Mouse (Mus musculus) myocyte (in vitro differentiated cells): ENCODE results near the gene Gm525. TPM values are rescaled to one million over a fixed set of nuclear protein-coding genes. Genes with fewer than 3 reads are reported as not detected.

Experiments used
- H3K27me3 ChIP-seq: one replicate; pipeline ENCODE4 v1.6.1; 2011; ENCODE audit not compliant: control insufficient read depth, insufficient read depth, insufficient read length
- H3K36me3 ChIP-seq: one replicate; pipeline ENCODE4 v1.6.1; 2011; ENCODE audit not compliant: control insufficient read depth, insufficient read depth
- H3K4me2 ChIP-seq: one replicate; pipeline ENCODE4 v1.6.1; 2011; ENCODE audit warnings: low read depth, control low read depth
- H3K4me3 ChIP-seq: one replicate; pipeline ENCODE4 v1.5.1; 2011; ENCODE audit warnings: mild to moderate bottlenecking, control low read depth, moderate library complexity
- H3K79me2 ChIP-seq: one replicate; pipeline ENCODE4 v1.6.1; 2011; ENCODE audit not compliant: control insufficient read depth, insufficient read depth
- H3ac ChIP-seq: one replicate; pipeline ENCODE4 v1.6.1; 2011; ENCODE audit not compliant: control insufficient read depth, insufficient read length
- CEBPB ChIP-seq: IDR thresholded peaks from 2 replicates; pipeline ENCODE4 v1.6.1; 2011; ENCODE audit warnings: mild to moderate bottlenecking, moderate library complexity; ENCODE audit not compliant: poor library complexity, insufficient read depth, severe bottlenecking
- E2F4 ChIP-seq: IDR thresholded peaks from one replicate; pipeline ENCODE4 v1.6.1; 2011; ENCODE audit warnings: mild to moderate bottlenecking, control low read depth, moderate library complexity; ENCODE audit not compliant: insufficient read depth
- MAX ChIP-seq: IDR thresholded peaks from one replicate; pipeline ENCODE4 v1.6.1; 2011; ENCODE audit warnings: low read depth, mild to moderate bottlenecking, control low read depth
- MYOD1 ChIP-seq, 3 experiments: IDR thresholded peaks; one replicate each; pipeline ENCODE4 v1.6.1; 2011; ENCODE audit warnings: control low read depth in 2 of 3, low read depth in 2 of 3, mild to moderate bottlenecking in 2 of 3, moderate library complexity in 1 of 3; ENCODE audit not compliant: insufficient read length in 2 of 3, control insufficient read depth in 1 of 3
- MYOG ChIP-seq, 3 experiments: IDR thresholded peaks; one replicate each; pipeline ENCODE4 v1.6.1; 2011; ENCODE audit warnings: control low read depth in 2 of 3, low read depth in 2 of 3, mild to moderate bottlenecking in 2 of 3; ENCODE audit not compliant: insufficient read length in 2 of 3, control insufficient read depth in 1 of 3, insufficient read depth in 1 of 3
- POLR2A ChIP-seq: IDR thresholded peaks from one replicate; pipeline ENCODE4 v1.6.1; 2011; ENCODE audit warnings: low read depth, mild to moderate bottlenecking, control low read depth, moderate library complexity; ENCODE audit not compliant: insufficient read length
- POLR2AphosphoS2 ChIP-seq: IDR thresholded peaks from one replicate; pipeline ENCODE4 v1.6.1; 2011; ENCODE audit warnings: low read depth, control low read depth; ENCODE audit not compliant: insufficient read length
- REST ChIP-seq: IDR thresholded peaks from one replicate; pipeline ENCODE4 v1.6.1; 2011; ENCODE audit warnings: mild to moderate bottlenecking, control low read depth, moderate library complexity; ENCODE audit not compliant: insufficient read depth, insufficient read length
- SRF ChIP-seq: IDR thresholded peaks from one replicate; pipeline ENCODE4 v1.6.1; 2011; ENCODE audit warnings: low read depth; ENCODE audit not compliant: control insufficient read depth, insufficient read length
- TCF12 ChIP-seq: IDR thresholded peaks from one replicate; pipeline ENCODE4 v1.6.1; 2011; ENCODE audit warnings: mild to moderate bottlenecking, control low read depth; ENCODE audit not compliant: poor library complexity, insufficient read depth, severe bottlenecking
- TCF3 ChIP-seq: IDR thresholded peaks from one replicate; pipeline ENCODE4 v1.6.1; 2011; ENCODE audit warnings: low read depth, control low read depth; ENCODE audit not compliant: insufficient read length
- USF1 ChIP-seq: IDR thresholded peaks from one replicate; pipeline ENCODE4 v1.6.1; 2011; ENCODE audit warnings: low read depth, mild to moderate bottlenecking, control low read depth, moderate library complexity
- polyA plus RNA-seq: library from polyadenylated mRNA; unstranded; fragments of >200 nt; fragmentation: generic; extraction: Trizol; gene quantifications from one replicate; pipeline ENCODE4 v1.2.1, GENCODE M21; 2012; ENCODE audit warnings: missing spikeins

Gene Gm525
- polyA plus RNA-seq, 1 experiment, result not detected

- no peak overlapping the region for H3K4me3 ChIP-seq
- no peak overlapping the region for H3K4me2 ChIP-seq
- H3K27me3 ChIP-seq, result no peaks in the 10 kb centered on the region
- H3ac ChIP-seq, result no peak overlapping the region
- no peaks in the 10 kb centered on the region for H3K36me3 ChIP-seq
- no peaks in the 10 kb centered on the region for H3K79me2 ChIP-seq
- TF ChIP-seq MYOD1 (IDR thresholded peaks at IDR 0.05; ENCODE audit: control insufficient read depth in 1 of 3, insufficient read length in 2 of 3, low read depth in 2 of 3) (no peak), E2F4 (no peak), USF1 (no peak), TCF3 (no peak), TCF12 (no peak), SRF (no peak)
These were observed 44.7 kb upstream of the Gm525 start for GRCm38 (mm10) chr11:89028871-89029405.

DNA sequence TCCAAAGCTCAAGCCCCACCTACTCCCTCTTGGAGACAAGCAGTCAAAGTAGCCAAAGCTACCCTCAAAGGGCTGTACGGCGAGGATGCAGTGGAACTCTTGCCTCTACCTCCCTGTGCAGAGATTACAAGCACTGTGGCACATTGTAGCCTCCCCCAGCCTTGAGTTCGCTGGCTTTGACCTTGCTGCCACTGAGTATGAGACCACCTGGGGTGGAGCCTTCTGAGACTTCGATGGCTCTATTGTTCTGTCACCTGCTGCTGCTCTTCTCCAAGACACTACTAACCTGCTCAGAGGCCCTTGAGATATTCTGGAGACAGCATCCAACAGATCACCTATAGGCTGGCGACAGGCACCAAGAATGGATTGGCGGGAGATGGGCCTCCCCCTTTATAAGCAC lies 43.1 kb upstream of the Gm525 start:
- Histone ChIP-seq H3K79me2 (no peaks in the 10 kb centered on the region), H3K27me3 (no peaks in the 10 kb centered on the region), H3ac (no peak overlapping the region), H3K36me3 (peaks cover 3% of the 10 kb centered on the region), H3K4me3 (no peak overlapping the region), H3K4me2 (no peak overlapping the region)
- TF ChIP-seq POLR2AphosphoS2 (no peak), MAX (no peak), E2F4 (no peak), TCF3 (no peak), REST (no peak), SRF (no peak), USF1 (no peak), MYOD1 (IDR thresholded peaks at IDR 0.05; ENCODE audit: control insufficient read depth in 1 of 3, insufficient read length in 2 of 3, low read depth in 2 of 3) (no peak), MYOG (IDR thresholded peaks at IDR 0.05; ENCODE audit: control insufficient read depth in 1 of 3, insufficient read depth in 1 of 3, insufficient read length in 2 of 3, low read depth in 2 of 3) (no peak), POLR2A (no peak), TCF12 (no peak), CEBPB (no peak)

- Histone ChIP-seq H3K79me2 (no peaks in the 10 kb centered on the region), H3K4me2 (no peak overlapping the region), H3ac (no peak overlapping the region), H3K36me3 (peaks cover 5% of the 10 kb centered on the region), H3K4me3 (no peak overlapping the region), H3K27me3 (no peaks in the 10 kb centered on the region)
- TF ChIP-seq MYOD1 (IDR thresholded peaks at IDR 0.05; ENCODE audit: control insufficient read depth in 1 of 3, insufficient read length in 2 of 3, low read depth in 2 of 3), result peak in 1 of 3 experiments; percentile 14
- TF ChIP-seq POLR2A, result no peak
These were observed 42.5 kb upstream of the Gm525 start for GRCm38 (mm10) chr11:89031189-89031588.

- Histone ChIP-seq H3K36me3 (peaks cover 11% of the 10 kb centered on the region), H3K4me2 (no peak overlapping the region), H3ac (no peak overlapping the region), H3K4me3 (no peak overlapping the region), H3K79me2 (no peaks in the 10 kb centered on the region), H3K27me3 (no peaks in the 10 kb centered on the region)
- TF ChIP-seq TCF3 (no peak), SRF (no peak), E2F4 (no peak), MAX (no peak), POLR2A (no peak), USF1 (no peak), MYOG (IDR thresholded peaks at IDR 0.05; ENCODE audit: control insufficient read depth in 1 of 3, insufficient read depth in 1 of 3, insufficient read length in 2 of 3, low read depth in 2 of 3) (no peak), CEBPB (no peak), MYOD1 (IDR thresholded peaks at IDR 0.05; ENCODE audit: control insufficient read depth in 1 of 3, insufficient read length in 2 of 3, low read depth in 2 of 3) (no peak), REST (no peak), TCF12 (no peak), POLR2AphosphoS2 (no peak)
These were observed 39.0 kb upstream of the Gm525 start for GRCm38 (mm10) chr11:89034592-89034991.

GRCm38 (mm10) chr11:89035552-89035951 lies 38.1 kb upstream of the Gm525 start:
- Histone ChIP-seq H3K4me3 (no peak overlapping the region), H3ac (no peak overlapping the region), H3K4me2 (no peak overlapping the region), H3K36me3 (peaks cover 11% of the 10 kb centered on the region), H3K79me2 (no peaks in the 10 kb centered on the region), H3K27me3 (no peaks in the 10 kb centered on the region)
- TF ChIP-seq E2F4, result no peak
- TF ChIP-seq MYOD1 (IDR thresholded peaks at IDR 0.05; ENCODE audit: control insufficient read depth in 1 of 3, insufficient read length in 2 of 3, low read depth in 2 of 3), result no peak
- TF ChIP-seq MAX, result no peak
- TF ChIP-seq USF1, result no peak
- TF ChIP-seq POLR2A, result no peak
- TF ChIP-seq MYOG (IDR thresholded peaks at IDR 0.05; ENCODE audit: control insufficient read depth in 1 of 3, insufficient read depth in 1 of 3, insufficient read length in 2 of 3, low read depth in 2 of 3), result no peak
- no peak for TF ChIP-seq POLR2AphosphoS2
- TF ChIP-seq REST, result no peak
- no peak for TF ChIP-seq CEBPB
- no peak for TF ChIP-seq TCF12
- TF ChIP-seq SRF, result no peak
- no peak for TF ChIP-seq TCF3
